Mouse (Mus musculus) ES-CJ7 (cell line): ENCODE measurements around the gene Vmn1r45.
"Not testable (repeated sequence)": the region's sequence is repeated elsewhere in the genome, so short reads cannot be mapped to it uniquely, and the experiment has no call there.

Source experiments
- DNase-seq: peaks from one replicate; pipeline ENCODE4 v3.0.0; 2011; ENCODE audit warnings: low read depth, low spot score

Gene Vmn1r45

GRCm38 (mm10) chr6:89940498-89940897 is at the start of gene Vmn1r45:
Gene Vmn1r45 (minus strand): TSS chr6:89940598.
- not testable (repeated sequence) for DNase-seq

DNA sequence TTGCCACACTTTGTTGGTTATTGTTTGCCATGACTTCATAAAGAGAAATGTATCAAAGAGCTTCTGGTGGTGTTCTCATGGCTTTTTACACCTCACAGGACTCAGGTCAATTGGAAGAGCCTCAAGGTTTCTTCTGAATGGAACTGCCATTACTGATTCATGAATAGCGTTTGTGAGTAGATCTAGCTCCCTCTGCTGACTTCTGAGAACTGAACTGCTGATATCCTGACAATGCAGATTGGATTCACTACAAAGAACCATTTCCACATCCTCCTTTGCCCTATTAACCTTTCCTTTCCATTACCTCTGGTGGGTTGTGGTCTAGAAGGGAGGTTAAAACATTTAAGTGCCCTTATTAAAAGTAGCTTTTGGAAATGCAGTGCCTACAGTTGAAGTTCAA is 45.6 kb upstream of the Vmn1r45 start:
- peak; percentile 28 for DNase-seq

DNA sequence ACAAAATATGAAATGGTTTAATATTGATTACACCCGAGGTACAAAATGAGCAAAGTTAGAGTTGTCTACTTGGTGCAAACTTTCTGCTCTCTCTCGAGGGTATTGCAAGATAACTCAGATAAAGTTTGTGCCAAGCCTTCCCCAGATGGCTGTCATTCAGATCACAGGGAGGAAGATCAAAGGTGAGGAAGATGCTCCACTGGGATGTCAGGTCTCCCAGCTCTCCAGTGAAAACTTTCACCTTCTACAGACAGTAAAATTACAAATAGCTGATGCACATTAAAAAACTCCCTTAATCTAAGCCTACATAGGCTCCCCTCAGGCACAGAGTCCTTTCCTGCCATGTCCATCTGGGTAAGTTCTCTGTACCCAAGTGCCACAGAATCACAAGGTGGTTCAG is 28.6 kb upstream of the Vmn1r45 start, which contains the start of gene Vmn1r46:
Gene Vmn1r46, plus strand, starts transcription at position 301 of the 400 bp plus-strand sequence.
- no peak for DNase-seq

DNA sequence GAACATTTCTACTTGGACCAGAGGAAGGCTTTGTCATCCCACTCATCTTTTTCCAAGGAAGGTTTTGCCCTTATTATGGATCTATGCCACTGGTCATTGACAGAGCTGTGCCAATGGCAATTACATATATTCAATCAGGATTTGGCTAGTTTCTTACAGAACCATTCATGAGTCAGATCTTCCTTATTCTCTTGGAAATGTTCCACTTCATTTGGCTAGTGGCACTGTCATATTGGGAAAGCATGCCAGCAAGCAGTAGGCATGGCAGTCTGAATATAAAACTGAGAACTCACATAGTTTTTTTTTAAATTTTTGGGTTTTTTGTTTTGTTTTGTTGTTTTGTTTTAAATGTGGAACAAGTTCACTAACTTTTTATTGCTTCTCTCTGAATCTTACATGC is 25.9 kb upstream of the Vmn1r45 start:
- no peak for DNase-seq

DNA sequence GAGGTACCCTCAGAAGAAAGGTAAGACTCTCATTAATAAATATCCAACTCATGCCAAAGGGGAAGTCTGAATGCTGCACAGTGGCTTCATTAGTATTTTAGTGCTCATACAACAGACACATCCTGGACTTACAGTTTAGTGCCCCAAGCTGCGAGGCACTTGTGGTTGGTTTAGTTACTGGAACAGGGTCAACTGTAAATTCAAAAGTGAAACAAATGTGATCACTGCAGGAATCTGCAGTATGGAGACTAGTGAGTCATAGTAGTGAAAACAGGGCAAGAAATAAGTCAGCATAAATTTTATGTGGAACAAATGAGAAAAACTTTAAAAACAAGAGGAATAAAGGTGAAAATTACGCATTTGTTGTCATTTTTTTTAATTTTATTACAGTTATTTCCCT is 13.2 kb upstream of the Vmn1r45 start:
- no peak for DNase-seq

GRCm38 (mm10) chr6:89940926-89941325 is 528 bp upstream of the Vmn1r45 start:
- DNase-seq: no peak

DNA sequence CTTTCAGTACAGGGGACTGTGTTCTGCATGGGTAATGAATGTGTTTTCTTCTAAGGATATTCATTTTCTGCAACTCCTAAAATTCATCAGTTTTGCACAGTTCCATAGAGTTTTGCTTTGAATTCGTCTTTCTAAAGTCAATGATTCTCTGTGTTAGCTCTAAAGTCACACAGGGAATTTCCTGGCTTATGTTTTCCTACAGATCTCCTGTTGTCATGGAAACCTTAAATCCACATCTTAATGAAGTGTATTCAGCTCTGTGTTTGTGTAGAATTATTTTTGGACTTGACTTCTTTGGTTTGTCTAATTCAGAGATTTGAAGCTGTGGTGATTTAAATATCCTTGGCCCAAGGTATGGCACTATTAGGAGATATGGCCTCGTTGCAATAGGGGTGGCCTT is 56.6 kb downstream of the Vmn1r45 start:
- no peak for DNase-seq

GRCm38 (mm10) chr6:89883360-89883759 is 57.0 kb downstream of the Vmn1r45 start, which contains the start of gene Vmn1r44:
Gene Vmn1r44 (plus strand): TSS chr6:89883660.
- no peak for DNase-seq
